Mouse (Mus musculus): ENCODE results near the gene Larp7. TPM values are rescaled to one million over a fixed set of nuclear protein-coding genes. Genes with fewer than 3 reads are reported as not detected.

The Larp7 gene
- 0.20 and 0.33 TPM in 2 replicates for polyA plus RNA-seq (2012; rRNA removed)

GRCm38 (mm10) chr3:127552973-127553719, at the start of gene Larp7, which contains the start of gene Zgrf1:
Larp7 (minus strand) TSS chr3:127553349.
Zgrf1 (plus strand) TSS chr3:127553489.

GRCm38 (mm10) chr3:127498742-127499400, 54.3 kb downstream of the Larp7 start, which contains the start of gene Ank2:
Ank2 (minus strand) TSS chr3:127499350.

Other genes starting within 250 kb of the Larp7 start
- gene Ank2, start 54.0 kb downstream of the Larp7 start, polyA plus RNA-seq (2012; rRNA removed), result 10.5 and 12.1 TPM in 2 replicates
- 0.50 and 0.71 TPM in 2 replicates for gene Zgrf1, start 140 bp upstream of the Larp7 start, polyA plus RNA-seq (2012; rRNA removed)
- gene Neurog2, start 79.8 kb upstream of the Larp7 start, polyA plus RNA-seq (2012; rRNA removed), result not detected in 2 replicates
- 2.0 TPM in 2 replicates for gene Alpk1, start 227.2 kb upstream of the Larp7 start, polyA plus RNA-seq (2012; rRNA removed)
- gene Tifa, start 236.5 kb upstream of the Larp7 start, polyA plus RNA-seq (2012; rRNA removed), result 1.9 and 10.8 TPM in 2 replicates

Measured in ovary, adult 2 months (tissue).